Mouse (Mus musculus): ENCODE measurements at regions not wholly inside any gene's neighbourhood (a gene's known extent, or its start where the extent isn't known, plus 50 kb on each side); places are given as distances from the start of the nearest gene placed in this dataset.

- no peak for TF ChIP-seq CTCF (IDR thresholded peaks at IDR 0.05; ENCODE audit: low read depth)
Observed at GRCm38 (mm10) chr19:32958791-32959190, 201.5 kb downstream of the Pten start.

GRCm38 (mm10) chr19:32959844-32960195 is 202.5 kb downstream of the Pten start:
- Histone ChIP-seq H3K4me3 (ENCODE audit: low read depth, low read length) (no peak overlapping the region), H3K9me3 (ENCODE audit: low read length) (no peaks in the 10 kb centered on the region), H3K4me2 (ENCODE audit: low read depth) (no peak overlapping the region), H3K4me1 (ENCODE audit: insufficient read depth) (no peaks in the 10 kb centered on the region), H3K27me3 (ENCODE audit: insufficient read depth, low read length) (no peaks in the 10 kb centered on the region), H3K9ac (no peak overlapping the region), H3K27ac (ENCODE audit: low read depth, low read length) (no peak overlapping the region), H3K36me3 (ENCODE audit: insufficient read depth) (no peaks in the 10 kb centered on the region)
- 59% methylated on average over 5 of the region's 5 CpGs for WGBS
- ATAC-seq (no peak), DNase-seq (no peak)
- TF ChIP-seq CTCF (IDR thresholded peaks at IDR 0.05; ENCODE audit: low read depth): no peak

More at GRCm38 (mm10) chr19:32958791-32959190, 201.5 kb downstream of the Pten start:
- Histone ChIP-seq H3K27me3 (ENCODE audit: insufficient read depth, low read length) (no peaks in the 10 kb centered on the region), H3K9me3 (ENCODE audit: low read length) (no peaks in the 10 kb centered on the region), H3K4me3 (ENCODE audit: low read depth, low read length) (no peak overlapping the region), H3K27ac (ENCODE audit: low read depth, low read length) (no peak overlapping the region), H3K4me2 (ENCODE audit: low read depth) (no peak overlapping the region), H3K9ac (no peak overlapping the region), H3K36me3 (ENCODE audit: insufficient read depth) (no peaks in the 10 kb centered on the region), H3K4me1 (ENCODE audit: insufficient read depth) (no peaks in the 10 kb centered on the region)
- WGBS: 95% methylated on average over 4 of the region's 4 CpGs
- no peak for ATAC-seq
- DNase-seq: no peak

GRCm38 (mm10) chr19:32960196-32960947 is 203.1 kb downstream of the Pten start:
- TF ChIP-seq CTCF (IDR thresholded peaks at IDR 0.05; ENCODE audit: low read depth): no peak
- ATAC-seq (no peak), DNase-seq (no peak)
- no peaks in the 10 kb centered on the region for H3K9me3 ChIP-seq (ENCODE audit: low read length)
- H3K27me3 ChIP-seq (ENCODE audit: insufficient read depth, low read length): no peaks in the 10 kb centered on the region
- H3K9ac ChIP-seq: no peak overlapping the region
- no peak overlapping the region for H3K4me3 ChIP-seq (ENCODE audit: low read depth, low read length)
- no peak overlapping the region for H3K4me2 ChIP-seq (ENCODE audit: low read depth)
- H3K27ac ChIP-seq (ENCODE audit: low read depth, low read length): no peak overlapping the region
- H3K4me1 ChIP-seq (ENCODE audit: insufficient read depth): no peaks in the 10 kb centered on the region
- 69% methylated on average over 9 of the region's 9 CpGs for WGBS
- H3K36me3 ChIP-seq (ENCODE audit: insufficient read depth): no peaks in the 10 kb centered on the region

GRCm38 (mm10) chr19:32961525-32961924 is 204.2 kb downstream of the Pten start:
- Histone ChIP-seq H3K27ac (ENCODE audit: low read depth, low read length) (no peak overlapping the region), H3K4me2 (ENCODE audit: low read depth) (no peak overlapping the region), H3K36me3 (ENCODE audit: insufficient read depth) (no peaks in the 10 kb centered on the region), H3K9me3 (ENCODE audit: low read length) (no peaks in the 10 kb centered on the region), H3K4me3 (ENCODE audit: low read depth, low read length) (no peak overlapping the region), H3K27me3 (ENCODE audit: insufficient read depth, low read length) (no peaks in the 10 kb centered on the region), H3K9ac (no peak overlapping the region), H3K4me1 (ENCODE audit: insufficient read depth) (no peaks in the 10 kb centered on the region)
- ATAC-seq: no peak
- TF ChIP-seq CTCF (IDR thresholded peaks at IDR 0.05; ENCODE audit: low read depth): no peak
- DNase-seq: no peak
- 89% methylated on average over 5 of the region's 5 CpGs for WGBS

- H3K4me3 ChIP-seq (ENCODE audit: low read depth, low read length): no peak overlapping the region
- 33% methylated on average over 1 of the region's 1 CpGs for WGBS
- H3K27me3 ChIP-seq (ENCODE audit: insufficient read depth, low read length): no peaks in the 10 kb centered on the region
- ATAC-seq (no peak), DNase-seq (no peak)
- no peaks in the 10 kb centered on the region for H3K36me3 ChIP-seq (ENCODE audit: insufficient read depth)
- H3K4me1 ChIP-seq (ENCODE audit: insufficient read depth): no peaks in the 10 kb centered on the region
- H3K9ac ChIP-seq: no peak overlapping the region
- no peak overlapping the region for H3K27ac ChIP-seq (ENCODE audit: low read depth, low read length)
- H3K9me3 ChIP-seq (ENCODE audit: low read length): no peaks in the 10 kb centered on the region
- no peak for TF ChIP-seq CTCF (IDR thresholded peaks at IDR 0.05; ENCODE audit: low read depth)
- H3K4me2 ChIP-seq (ENCODE audit: low read depth): no peak overlapping the region
Observed at GRCm38 (mm10) chr19:32963983-32964382, 206.7 kb downstream of the Pten start.

- Histone ChIP-seq H3K36me3 (ENCODE audit: insufficient read depth) (no peaks in the 10 kb centered on the region), H3K27me3 (ENCODE audit: insufficient read depth, low read length) (no peaks in the 10 kb centered on the region), H3K4me1 (ENCODE audit: insufficient read depth) (no peaks in the 10 kb centered on the region), H3K27ac (ENCODE audit: low read depth, low read length) (no peak overlapping the region), H3K4me3 (ENCODE audit: low read depth, low read length) (no peak overlapping the region), H3K9me3 (ENCODE audit: low read length) (no peaks in the 10 kb centered on the region), H3K9ac (no peak overlapping the region), H3K4me2 (ENCODE audit: low read depth) (no peak overlapping the region)
- DNase-seq: no peak
- no peak for TF ChIP-seq CTCF (IDR thresholded peaks at IDR 0.05; ENCODE audit: low read depth)
- WGBS: 67% methylated on average over 2 of the region's 2 CpGs
- no peak for ATAC-seq
Observed at GRCm38 (mm10) chr19:32965488-32965887, 208.2 kb downstream of the Pten start.

- Histone ChIP-seq H3K4me2 (ENCODE audit: low read depth) (no peak overlapping the region), H3K27me3 (ENCODE audit: insufficient read depth, low read length) (no peaks in the 10 kb centered on the region), H3K9ac (no peak overlapping the region), H3K27ac (ENCODE audit: low read depth, low read length) (no peak overlapping the region), H3K4me3 (ENCODE audit: low read depth, low read length) (no peak overlapping the region), H3K9me3 (ENCODE audit: low read length) (no peaks in the 10 kb centered on the region), H3K4me1 (ENCODE audit: insufficient read depth) (no peaks in the 10 kb centered on the region), H3K36me3 (ENCODE audit: insufficient read depth) (no peaks in the 10 kb centered on the region)
- DNase-seq (no peak), ATAC-seq (no peak)
- 16% methylated on average over 7 of the region's 7 CpGs for WGBS
- TF ChIP-seq CTCF (IDR thresholded peaks at IDR 0.05; ENCODE audit: low read depth): no peak
Observed at GRCm38 (mm10) chr19:32969213-32969776, 212.0 kb downstream of the Pten start.

All from forebrain, postnatal 0 days (tissue).